Mouse (Mus musculus): ENCODE data around the gene Psmb6. TPM values are rescaled to one million over a fixed set of nuclear protein-coding genes. Genes with fewer than 3 reads are reported as not detected.
"Not testable (repeated sequence)": the region's sequence is repeated elsewhere in the genome, so short reads cannot be mapped to it uniquely, and the experiment has no call there.

Psmb6 gene
- total RNA-seq, 2 experiments from 2014 or later = 229 to 241 TPM

DNA sequence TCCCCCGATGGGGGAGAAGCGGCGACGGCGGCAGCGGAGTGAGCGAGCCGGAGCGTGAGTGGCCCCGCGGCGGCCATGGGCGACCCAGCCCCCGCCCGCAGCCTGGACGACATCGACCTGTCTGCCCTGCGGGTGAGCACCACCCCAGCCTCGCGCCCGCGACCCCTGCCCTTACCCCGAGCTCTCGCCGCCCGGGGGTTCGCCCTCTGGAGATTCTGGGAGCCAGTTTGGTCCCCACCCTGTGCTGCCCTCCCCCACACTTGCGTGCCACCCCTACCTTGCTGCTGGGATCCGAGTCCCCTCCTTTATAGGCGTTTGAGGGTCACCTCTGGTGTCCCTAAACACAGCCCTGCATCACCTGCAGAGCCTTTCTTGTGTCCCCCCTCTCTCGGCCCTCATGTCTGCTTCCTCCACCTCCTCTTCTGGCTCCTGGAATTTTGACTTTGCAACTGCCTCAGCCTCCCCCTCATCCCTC, 37.9 kb downstream of the Psmb6 start:
- no peak for TF ChIP-seq CTCF (IDR thresholded peaks at IDR 0.05)
- intact Hi-C loops (cut with DNase I) = loop anchor here (2.0 kb wide), 1 partner anchor 18 kb away; no protein-coding TSS in a partner anchor
- Histone ChIP-seq H3K27ac (peak overlapping the region; percentile 97), H3K4me3 (peak overlapping the region; percentile 98)
- DNase-seq = no peak

DNA sequence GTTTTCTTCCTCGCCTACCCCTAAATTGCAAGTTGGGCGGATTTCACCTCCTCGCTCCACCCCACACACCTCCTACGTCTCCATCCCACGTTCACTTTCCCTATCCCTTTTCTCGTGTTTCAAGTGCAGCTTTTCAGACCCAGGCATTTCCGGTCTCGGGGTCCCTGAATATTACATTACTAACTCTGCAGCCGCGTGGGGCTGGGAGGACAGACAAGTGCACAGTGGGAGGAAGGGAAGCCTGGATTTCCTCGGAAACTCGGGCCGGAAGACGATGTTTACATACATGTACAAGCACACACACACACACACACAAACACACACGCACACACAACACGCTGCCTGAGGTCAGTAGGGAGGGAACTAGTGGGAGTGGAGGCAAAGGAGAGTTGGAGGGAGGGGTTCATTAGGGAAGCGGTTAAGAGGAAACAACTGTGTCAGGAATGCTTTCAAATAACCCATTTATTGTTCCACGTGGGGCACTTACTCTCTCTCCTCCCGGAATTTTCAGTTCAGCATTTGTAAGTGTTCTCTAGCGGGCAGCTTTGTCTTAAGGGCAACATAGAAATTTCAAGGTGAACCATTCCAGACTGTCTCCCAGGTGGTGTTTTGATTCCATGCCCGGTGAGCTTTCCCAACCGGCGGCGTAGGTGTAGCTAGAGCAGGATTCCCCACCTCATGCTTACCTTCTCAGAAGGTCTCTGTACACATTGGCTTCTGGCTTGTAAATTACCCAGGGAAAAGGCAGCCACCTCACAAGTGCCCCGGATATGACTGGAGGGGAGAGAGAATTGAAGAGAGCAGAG, 38.5 kb downstream of the Psmb6 start:
- intact Hi-C loops (cut with DNase I) = loop anchor here (2.0 kb wide), 1 partner anchor 19 kb away; no protein-coding TSS in a partner anchor
- TF ChIP-seq CTCF (IDR thresholded peaks at IDR 0.05) = no peak
- peak overlapping the region; percentile 97 for H3K27ac ChIP-seq
- H3K4me3 ChIP-seq = peak overlapping the region; percentile 98
- DNase-seq = peak; percentile 38

DNA sequence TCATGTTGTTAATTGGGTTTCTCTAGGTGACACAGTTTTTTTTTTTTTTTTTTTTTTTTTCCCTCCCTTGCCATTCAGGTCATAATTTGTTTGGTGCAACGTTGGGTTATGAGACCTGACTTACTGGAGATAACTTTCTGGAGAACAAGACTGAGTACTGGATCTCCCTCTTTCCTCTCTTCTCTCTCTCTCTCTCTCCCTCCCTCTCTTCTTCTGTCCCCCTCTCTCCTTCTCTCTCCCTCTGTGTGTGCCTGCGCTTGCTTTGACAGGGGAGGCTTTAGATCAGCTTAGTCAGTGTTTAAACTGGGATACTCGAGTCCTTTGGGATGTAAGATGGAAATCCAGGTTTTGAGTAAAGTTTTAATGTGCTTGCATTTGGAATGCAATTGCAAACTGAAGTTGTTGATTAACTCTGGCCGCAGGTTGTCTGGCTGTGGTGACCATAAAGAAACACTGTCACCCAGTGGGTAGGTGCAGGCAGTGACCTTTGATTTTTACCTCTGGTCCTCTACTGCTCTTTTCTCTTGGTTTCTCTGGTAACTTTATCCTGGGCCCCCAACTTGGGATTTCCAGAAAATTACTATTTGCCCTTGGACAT, 39.2 kb downstream of the Psmb6 start:
- Histone ChIP-seq H3K27ac (peak overlapping the region; percentile 97), H3K4me3 (peak overlapping the region; percentile 98)
- no peak for TF ChIP-seq CTCF (IDR thresholded peaks at IDR 0.05)
- intact Hi-C loops (cut with DNase I) = no loop called here
- no peak for DNase-seq

DNA sequence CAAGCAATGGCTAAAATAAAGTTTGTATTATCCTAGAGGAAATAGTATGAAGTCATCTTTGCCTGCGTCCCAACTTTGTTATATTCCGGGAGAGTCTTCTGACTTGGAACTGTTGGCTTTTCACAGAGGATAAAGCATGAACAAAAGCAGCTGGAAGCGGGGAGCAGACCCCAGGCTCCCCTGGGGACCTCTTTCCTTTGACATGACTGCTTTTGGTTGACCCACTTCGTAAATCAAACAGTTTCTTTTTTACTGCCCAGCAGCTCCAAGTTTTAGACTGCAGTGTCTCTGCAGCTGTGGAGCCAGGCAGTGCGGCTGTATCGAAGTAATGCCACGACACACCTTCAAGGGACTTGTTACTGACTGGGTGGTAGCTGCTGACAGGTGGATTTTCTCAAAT, 41.4 kb downstream of the Psmb6 start:
- intact Hi-C loops (cut with DNase I) = no loop called here
- DNase-seq = no peak
- no peak for TF ChIP-seq CTCF (IDR thresholded peaks at IDR 0.05)
- H3K27ac ChIP-seq = peak overlapping the region; percentile 35; the same call in 1 of the 2 replicates
- no peak overlapping the region for H3K4me3 ChIP-seq

DNA sequence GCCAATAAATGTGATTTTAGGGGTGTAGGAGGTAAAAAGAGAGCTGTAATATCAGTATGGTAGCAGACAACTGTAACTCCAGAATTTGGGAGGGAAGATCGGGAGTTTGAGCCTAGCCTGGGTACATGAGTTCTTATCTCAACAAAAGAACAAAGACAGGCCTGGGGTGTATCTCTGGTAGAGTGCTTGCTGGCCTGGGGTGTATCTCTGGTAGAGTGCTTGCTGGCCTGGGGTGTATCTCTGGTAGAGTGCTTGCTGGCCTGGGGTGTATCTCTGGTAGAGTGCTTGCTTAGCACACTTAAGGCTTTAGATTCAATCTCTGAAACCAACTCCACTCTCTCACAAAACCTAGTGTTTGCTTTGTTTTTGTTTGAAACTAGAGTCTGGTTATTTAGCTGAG, 45.4 kb downstream of the Psmb6 start:
- H3K27ac ChIP-seq; intact Hi-C loops (cut with DNase I); DNase-seq; H3K4me3 ChIP-seq: not testable (repeated sequence)

DNA sequence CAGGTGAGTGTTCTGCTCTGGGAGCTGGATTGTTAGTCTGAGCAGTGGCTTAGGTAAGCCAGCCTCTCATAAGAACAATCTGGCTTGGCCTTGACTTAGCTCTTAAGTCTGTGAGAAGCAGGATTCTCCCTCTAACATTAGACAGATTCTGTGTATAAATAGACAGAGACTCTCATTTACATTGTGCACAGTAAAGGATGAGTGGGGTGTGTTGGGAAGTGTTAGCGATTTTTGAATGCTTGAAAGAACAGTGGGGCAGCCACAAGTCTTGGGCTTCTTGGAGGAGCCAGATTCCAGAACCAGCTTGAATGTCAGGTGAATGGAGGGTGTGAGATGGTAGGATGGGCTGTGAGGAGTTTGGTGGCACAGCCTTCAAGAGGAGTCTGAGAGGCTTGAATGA, 46.5 kb downstream of the Psmb6 start:
- intact Hi-C loops (cut with DNase I) = no loop called here
- Histone ChIP-seq H3K27ac (no peak overlapping the region), H3K4me3 (no peak overlapping the region)
- no peak for DNase-seq
- TF ChIP-seq CTCF (IDR thresholded peaks at IDR 0.05) = no peak

DNA sequence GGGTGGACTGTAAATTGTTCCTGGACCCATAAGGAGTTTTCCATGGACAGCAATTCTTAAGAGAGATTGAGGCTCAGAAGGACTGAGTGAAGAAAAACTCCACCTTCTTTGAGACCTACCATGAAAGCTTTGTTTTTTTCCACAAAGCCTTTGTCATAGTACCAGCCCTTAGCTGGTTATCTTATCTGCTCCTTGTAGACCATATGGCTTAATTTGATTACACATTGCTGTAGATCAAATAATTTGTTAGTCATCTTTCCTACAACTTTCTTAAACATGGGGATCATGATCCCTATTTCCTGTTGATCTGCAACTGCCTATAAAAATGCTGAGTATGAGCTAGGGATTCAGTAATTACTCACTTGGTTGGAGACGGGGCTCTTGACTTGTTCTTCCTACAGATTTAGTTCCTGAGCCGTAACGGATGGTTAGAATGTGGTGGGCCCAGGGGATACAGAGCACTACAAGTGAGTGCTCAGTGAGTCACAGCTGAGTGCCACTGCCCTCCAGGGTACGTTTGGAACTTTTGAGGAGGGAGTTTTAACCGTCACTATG, 47.3 kb downstream of the Psmb6 start:
- no peak for TF ChIP-seq CTCF (IDR thresholded peaks at IDR 0.05)
- intact Hi-C loops (cut with DNase I) = no loop called here
- DNase-seq = no peak
- Histone ChIP-seq H3K27ac (no peak overlapping the region), H3K4me3 (no peak overlapping the region)

DNA sequence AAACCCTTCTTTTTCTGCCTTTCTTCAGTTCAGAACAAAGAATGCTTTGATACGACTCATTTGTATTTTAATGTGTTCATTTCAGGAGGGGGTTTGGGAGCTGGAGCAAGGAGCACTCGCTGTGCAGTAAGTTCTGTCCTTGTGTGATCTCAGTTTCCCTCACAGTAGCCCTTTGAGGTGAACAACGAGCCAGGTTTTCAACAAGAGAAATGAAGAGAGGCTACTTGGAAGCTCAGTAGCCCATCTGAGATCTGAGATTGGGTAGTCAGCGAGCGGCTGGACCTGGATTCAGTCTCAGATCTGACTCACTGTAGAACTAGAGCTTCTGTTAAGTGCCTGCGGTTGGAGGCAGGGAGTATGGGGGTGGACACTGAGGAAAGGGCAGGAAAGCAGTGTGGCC, 48.7 kb downstream of the Psmb6 start:
- Histone ChIP-seq H3K4me3 (no peak overlapping the region), H3K27ac (no peak overlapping the region)
- no peak for DNase-seq
- intact Hi-C loops (cut with DNase I) = no loop called here
- no peak for TF ChIP-seq CTCF (IDR thresholded peaks at IDR 0.05)

DNA sequence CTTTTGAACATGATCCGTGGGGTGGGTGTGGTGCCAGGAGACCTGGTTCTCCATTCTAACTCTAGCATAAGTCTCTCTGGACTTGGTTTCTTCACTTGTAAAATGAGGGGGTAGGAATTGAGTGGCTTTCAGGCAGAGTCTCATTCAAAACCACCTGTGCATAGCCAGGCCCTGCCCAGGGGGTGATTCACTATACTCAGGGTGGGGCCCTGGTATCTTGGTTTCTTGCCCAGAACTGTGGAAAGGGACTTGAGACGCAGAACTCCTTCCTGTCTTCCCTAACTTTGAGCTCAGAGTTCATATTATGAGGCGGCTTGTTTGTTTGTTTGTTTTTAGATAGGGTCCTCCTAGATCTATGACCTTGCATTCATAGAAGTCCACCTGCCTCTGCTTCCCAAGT, 52.0 kb downstream of the Psmb6 start:
- intact Hi-C loops (cut with DNase I) = no loop called here
- Histone ChIP-seq H3K4me3 (no peak overlapping the region), H3K27ac (peak overlapping the region; percentile 50; the same call in 1 of the 2 replicates)
- TF ChIP-seq CTCF (IDR thresholded peaks at IDR 0.05) = no peak
- DNase-seq = no peak

Other genes starting within 250 kb of the Psmb6 start
- not detected for gene Alox12e, start 202.7 kb upstream of the Psmb6 start, total RNA-seq (2021)
- gene Alox15, start 173.3 kb upstream of the Psmb6 start, total RNA-seq (2021) = under 1 TPM in 1 of 2 experiments, not detected in 1; 0.17 TPM
- 10 to 100 TPM; 18.5 to 18.7 TPM for gene Pelp1, start 115.3 kb upstream of the Psmb6 start, total RNA-seq (2021)
- gene Arrb2, start 92.7 kb upstream of the Psmb6 start, total RNA-seq (2021) = 1 to 10 TPM; 8.3 to 8.4 TPM
- 1 to 10 TPM; 4.9 to 6.4 TPM for gene Med11, start 73.4 kb upstream of the Psmb6 start, total RNA-seq (2021)
- under 1 TPM in 1 of 2 experiments, not detected in 1; 0.75 TPM for gene Zmynd15, start 65.9 kb upstream of the Psmb6 start, total RNA-seq (2021)
- gene Cxcl16, start 65.4 kb upstream of the Psmb6 start, total RNA-seq (2021) = 1 to 10 TPM; 1.2 to 1.4 TPM
- gene Tm4sf5, start 20.1 kb upstream of the Psmb6 start, total RNA-seq (2021) = not detected
- not detected for gene Vmo1, start 10.8 kb upstream of the Psmb6 start, total RNA-seq (2021)
- not detected for gene Gltpd2, start 6.2 kb upstream of the Psmb6 start, total RNA-seq (2021)
- gene Gm40193, start 7.6 kb downstream of the Psmb6 start, total RNA-seq (2021) = not detected
- 10 to 100 TPM; 15.8 to 18.2 TPM for gene Pld2, start 14.7 kb downstream of the Psmb6 start, total RNA-seq (2021)
- 10 to 100 TPM; 33.7 to 34.7 TPM for gene Mink1, start 37.5 kb downstream of the Psmb6 start, total RNA-seq (2021)
- gene 4930544D05Rik, start 90.5 kb downstream of the Psmb6 start, total RNA-seq (2021) = not detected
- gene Chrne, start 93.8 kb downstream of the Psmb6 start, total RNA-seq (2021) = 10 to 100 TPM; 11.0 to 18.4 TPM
- gene Gp1ba, start 113.8 kb downstream of the Psmb6 start, total RNA-seq (2021) = not detected
- 10 to 100 TPM; 35.0 to 38.4 TPM for gene Rnf167, start 121.9 kb downstream of the Psmb6 start, total RNA-seq (2021)
- 100 to 1,000 TPM; 264 to 408 TPM for gene Slc25a11, start 122.1 kb downstream of the Psmb6 start, total RNA-seq (2021)
- 100 to 1,000 TPM; 252 to 257 TPM for gene Pfn1, start 129.3 kb downstream of the Psmb6 start, total RNA-seq (2021)
- gene Eno3, start 131.8 kb downstream of the Psmb6 start, total RNA-seq (2021) = 1,000 to 10,000 TPM; 7,153 to 7,488 TPM
- 10 to 100 TPM; 86.3 to 86.4 TPM for gene Spag7, start 144.0 kb downstream of the Psmb6 start, total RNA-seq (2021)
- 10 to 100 TPM; 39.6 to 44.9 TPM for gene Camta2, start 162.7 kb downstream of the Psmb6 start, total RNA-seq (2021)
- 1 to 10 TPM; 3.8 to 5.7 TPM for gene Inca1, start 174.8 kb downstream of the Psmb6 start, total RNA-seq (2021)
- 100 to 1,000 TPM; 579 to 631 TPM for gene Kif1c, start 175.2 kb downstream of the Psmb6 start, total RNA-seq (2021)
- gene Zfp3, start 238.8 kb downstream of the Psmb6 start, total RNA-seq (2021) = 10 to 100 TPM; 10.7 to 10.8 TPM

Measured in gastrocnemius, adult 2 months (tissue).